Mouse (Mus musculus) testis, adult 2 months (tissue): ENCODE results near the gene Prkcb.

Experiments
- CTCF ChIP-seq: fragments of 200-500 bp; IDR thresholded peaks from 2 replicates; pipeline ENCODE4 v1.5.1; 2012; ENCODE audit warnings: low read depth, mild to moderate bottlenecking, inconsistent platforms, low read length, moderate library complexity; ENCODE audit not compliant: control insufficient read depth, insufficient read depth, insufficient replicate concordance
- POLR2A ChIP-seq: fragments of 200-500 bp; IDR thresholded peaks from 2 replicates; pipeline ENCODE4 v1.6.1; 2012; ENCODE audit warnings: low read depth, mild to moderate bottlenecking, inconsistent platforms, low read length, moderate library complexity; ENCODE audit not compliant: control insufficient read depth

- TF ChIP-seq CTCF (no peak), POLR2A (no peak)
Observed at GRCm38 (mm10) chr7:122339476-122339875, 50.9 kb downstream of the Prkcb start.
